In the genomic region with DNA sequence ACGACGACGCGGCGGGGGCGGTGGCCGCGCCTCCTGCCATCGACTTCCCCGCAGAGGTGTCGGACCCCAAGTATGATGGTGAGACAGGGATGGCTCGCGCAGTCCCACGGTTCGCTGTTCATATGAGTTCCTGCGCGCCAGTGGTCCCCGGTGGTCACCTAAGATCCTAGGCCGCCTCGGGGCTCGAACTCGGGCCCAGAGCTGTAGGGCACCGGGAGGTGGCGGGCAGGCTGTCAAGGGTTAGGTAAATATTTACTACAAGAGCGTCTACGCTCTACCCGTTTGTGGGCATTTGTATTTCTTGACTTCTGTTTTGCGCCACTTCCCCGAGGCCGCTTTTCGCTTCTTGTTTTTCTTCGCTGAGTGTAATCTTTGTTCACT, we compare ENCODE assay signal across 8 mouse cellular contexts. TPM values are rescaled to one million over a fixed set of nuclear protein-coding genes. Genes with fewer than 3 reads are reported as not detected.
DNase-seq lines count a peak whose midpoint lies in the region; ATAC-seq and TF ChIP-seq lines count a peak whose summit lies in the region.

No protein-coding gene starts in this region.

- no peaks in the 10 kb centered on the region for H3K36me3 ChIP-seq in kidney, adult 2 months (ENCODE audit: control insufficient read depth, insufficient read depth, low read length)
- no peaks in the 10 kb centered on the region for H3K36me3 ChIP-seq in embryonic facial prominence, embryonic 14.5 days (ENCODE audit: control insufficient read depth, insufficient read depth, low read length)

- peak; percentile 59 for DNase-seq in kidney, adult 2 months
- no peak for DNase-seq in kidney, postnatal 14 days
- DNase-seq in embryonic facial prominence, embryonic 14.5 days (ENCODE audit: low spot score): no peak
- DNase-seq in kidney, adult 9 months: peak; percentile 54
- DNase-seq in c-Kit-positive CD71-positive TER-119-positive erythroid progenitor cells, embryonic 14.5 days (ENCODE audit: low spot score): no peak
- DNase-seq in adrenal gland, postnatal 4 days (ENCODE audit: low spot score in 2 of 2): no peak
- DNase-seq in T-cell, adult 2 months (ENCODE audit: low spot score): no peak

- peak overlapping the region; percentile 83 for H3K9ac ChIP-seq in embryonic facial prominence, embryonic 14.5 days (ENCODE audit: low read depth, low read length)

- TF ChIP-seq CTCF in kidney, adult 2 months (conservative IDR thresholded peaks at IDR 0.05; ENCODE audit: insufficient read depth, insufficient read length, low read depth, low read length): no peak

- peaks cover 3% of the 10 kb centered on the region; the same call in 1 of the 2 replicates for H3K4me1 ChIP-seq in kidney, adult 2 months (ENCODE audit: control insufficient read depth, insufficient read depth, low read length)
- H3K4me1 ChIP-seq in embryonic facial prominence, embryonic 14.5 days (ENCODE audit: control insufficient read depth, insufficient read depth, low read length): peaks cover 9% of the 10 kb centered on the region; the same call in 1 of the 2 replicates

- H3K9me3 ChIP-seq in embryonic facial prominence, embryonic 14.5 days (ENCODE audit: control insufficient read depth, low read length): no peaks in the 10 kb centered on the region

- WGBS in kidney, adult 2 months: under 1% methylated on average over 32 of the region's 32 CpGs
- WGBS in embryonic facial prominence, embryonic 14.5 days: under 1% methylated on average over 24 of the region's 32 CpGs

- peak overlapping the region; percentile 85 for H3K4me2 ChIP-seq in embryonic facial prominence, embryonic 14.5 days (ENCODE audit: low read depth, low read length)

- peak overlapping the region; percentile 75 for H3K4me3 ChIP-seq in kidney, adult 2 months (ENCODE audit: insufficient read depth, low read depth, low read length)
- H3K4me3 ChIP-seq in embryonic facial prominence, embryonic 14.5 days (ENCODE audit: low read depth, low read length): peak overlapping the region; percentile 85

- H3K27me3 ChIP-seq in kidney, adult 2 months (replicated peaks; ENCODE audit: control insufficient read depth, insufficient read depth, low read length): no peaks in the 10 kb centered on the region
- no peaks in the 10 kb centered on the region for H3K27me3 ChIP-seq in embryonic facial prominence, embryonic 14.5 days (replicated peaks; ENCODE audit: control insufficient read depth, insufficient read depth, low read length)

- peak overlapping the region; percentile 54 for H3K27ac ChIP-seq in kidney, adult 2 months (ENCODE audit: insufficient read depth, low read depth, low read length)
- H3K27ac ChIP-seq in embryonic facial prominence, embryonic 14.5 days (replicated peaks; ENCODE audit: low read depth, low read length): no peak overlapping the region

- peak; percentile 56 for ATAC-seq in embryonic facial prominence, embryonic 14.5 days (ENCODE audit: low read depth)
- ATAC-seq in megakaryocyte, adult 5-6 weeks (ENCODE audit: poor library complexity, severe bottlenecking): peak; percentile 49

- no peak for TF ChIP-seq POLR2A in kidney, adult 2 months (IDR thresholded peaks at IDR 0.05; ENCODE audit: low read depth, low read length)

RNA-seq across cellular contexts. Expression of gene Eif2ak1, which starts 0.3 kb away (rescaled TPM):
- 29.9 TPM in 2 replicates for polyA plus RNA-seq in kidney, adult 2 months (2012; rRNA removed)
- polyA plus RNA-seq in embryonic facial prominence, embryonic 14.5 days (2014; fragmentation: Nextera tagmentation; extraction: Ambion mirVana): 38.4 and 39.8 TPM in 2 replicates
- total RNA-seq in megakaryocyte, adult 5-6 weeks (2015): 26.5 and 31.4 TPM in 2 replicates
- total RNA-seq in megakaryocyte, adult 5-6 weeks (2017): 49.0 and 58.6 TPM in 2 replicates
- total RNA-seq in adrenal gland, postnatal 4 days (2021): 10 to 100 TPM; 39.8 to 42.7 TPM

Comparison
In these comparisons a context has a peak if more than half of its experiments do, and no peak if none do; other contexts are left out.
1. DNase-seq: peak in kidney, adult 2 months (single experiment) and kidney, adult 9 months (single experiment); none in kidney, postnatal 14 days (single experiment), embryonic facial prominence, embryonic 14.5 days (single experiment), c-Kit-positive CD71-positive TER-119-positive erythroid progenitor cells, embryonic 14.5 days (single experiment), adrenal gland, postnatal 4 days (0 of 2) and T-cell, adult 2 months (single experiment).